Mouse (Mus musculus): ENCODE measurements at regions not wholly inside any gene's neighbourhood (a gene's known extent, or its start where the extent isn't known, plus 50 kb on each side); places are given as distances from the start of the nearest gene placed in this dataset.

DNA sequence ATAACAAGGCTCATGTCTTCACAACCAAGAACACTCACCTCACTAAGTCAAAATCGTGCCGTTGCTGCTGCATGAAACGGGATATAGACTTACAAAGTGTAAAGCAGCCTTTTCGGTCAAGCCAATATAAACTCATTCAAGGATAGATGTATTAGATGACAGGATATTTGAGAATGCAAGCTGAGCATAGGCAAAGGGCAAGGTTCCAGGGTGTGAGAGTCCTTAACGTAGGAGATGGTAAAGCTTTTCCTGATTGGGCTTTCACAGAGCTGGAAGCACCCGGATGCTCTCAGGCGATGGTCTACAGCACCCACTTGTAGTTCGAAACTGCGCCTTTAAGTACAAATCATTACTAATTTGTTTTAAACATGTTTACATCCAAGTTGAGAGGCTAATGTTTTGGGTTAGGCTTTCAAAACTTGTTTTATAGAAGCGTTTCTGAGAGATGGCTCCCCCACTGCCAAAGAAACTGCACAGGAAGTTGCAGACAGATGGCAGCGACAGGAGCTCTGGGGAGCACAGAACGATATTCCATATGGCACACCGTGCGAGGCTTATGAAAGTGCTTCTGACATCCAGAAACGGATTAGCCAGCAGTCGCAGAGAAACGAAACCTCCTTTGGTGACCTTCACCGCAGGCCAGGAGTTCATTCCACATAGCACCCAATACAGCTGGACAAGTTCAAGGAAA is 54.1 kb upstream of the Rell1 start:
- Histone ChIP-seq H3K4me1 (ENCODE audit: control insufficient read depth, insufficient read depth, low read length) (peaks cover 10% of the 10 kb centered on the region), H3K4me3 (replicated peaks; ENCODE audit: control insufficient read depth, low read depth, low read length) (no peak overlapping the region), H3K27ac (ENCODE audit: control insufficient read depth, insufficient read depth, low read depth, low read length, poor library complexity) (no peak overlapping the region)
- 79% methylated on average over 18 of the region's 18 CpGs for WGBS
- TF ChIP-seq CTCF (IDR thresholded peaks at IDR 0.05; ENCODE audit: control insufficient read depth, insufficient read depth, low read length) = no peak
- TF ChIP-seq POLR2A (IDR thresholded peaks at IDR 0.05; ENCODE audit: borderline replicate concordance, control insufficient read depth, low read depth, low read length) = no peak

DNA sequence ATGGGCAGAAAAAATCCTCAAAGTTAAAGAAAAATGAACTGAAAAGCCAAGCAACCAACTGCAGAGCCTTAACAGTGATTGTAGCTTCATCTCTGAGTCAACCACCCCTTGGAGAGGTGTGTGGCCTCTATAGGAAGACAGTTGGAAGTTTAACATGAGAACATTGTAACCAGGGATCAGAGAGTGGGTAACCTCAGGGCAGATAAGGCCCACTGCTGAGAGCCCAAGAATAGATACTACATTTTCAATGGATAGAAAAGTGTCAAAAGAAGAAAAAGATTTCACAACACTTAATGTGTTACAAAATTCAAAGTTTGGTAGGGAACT is 54.6 kb upstream of the Rell1 start:
- Histone ChIP-seq H3K27ac (ENCODE audit: control insufficient read depth, insufficient read depth, low read depth, low read length, poor library complexity) (no peak overlapping the region), H3K4me1 (ENCODE audit: control insufficient read depth, insufficient read depth, low read length) (peaks cover 10% of the 10 kb centered on the region), H3K4me3 (replicated peaks; ENCODE audit: control insufficient read depth, low read depth, low read length) (no peak overlapping the region)
- TF ChIP-seq CTCF (IDR thresholded peaks at IDR 0.05; ENCODE audit: control insufficient read depth, insufficient read depth, low read length) (no peak), POLR2A (IDR thresholded peaks at IDR 0.05; ENCODE audit: borderline replicate concordance, control insufficient read depth, low read depth, low read length) (no peak)

DNA sequence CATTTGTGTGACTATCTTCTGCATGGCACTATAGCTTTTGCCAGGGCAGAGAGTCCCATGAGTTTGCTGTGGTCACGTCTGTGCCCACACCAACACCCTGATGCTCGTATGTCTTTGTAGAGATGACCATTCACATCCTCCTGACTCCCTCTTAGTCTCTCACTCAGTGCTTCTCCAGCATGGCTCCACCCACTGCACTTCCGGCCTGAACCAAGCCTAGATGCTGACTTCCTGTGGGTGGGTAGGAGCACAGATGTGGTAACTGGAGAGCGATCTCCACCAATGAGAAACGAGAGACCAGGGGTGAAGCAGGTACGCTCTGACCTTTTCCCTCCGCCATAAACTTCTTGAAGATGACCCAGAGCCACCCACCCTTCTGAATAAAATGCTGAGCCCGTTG is 55.7 kb upstream of the Rell1 start:
- H3K27ac ChIP-seq (ENCODE audit: control insufficient read depth, insufficient read depth, low read depth, low read length, poor library complexity) = no peak overlapping the region
- TF ChIP-seq CTCF (IDR thresholded peaks at IDR 0.05; ENCODE audit: control insufficient read depth, insufficient read depth, low read length) = no peak
- no peak for TF ChIP-seq POLR2A (IDR thresholded peaks at IDR 0.05; ENCODE audit: borderline replicate concordance, control insufficient read depth, low read depth, low read length)
- no peak overlapping the region for H3K4me3 ChIP-seq (replicated peaks; ENCODE audit: control insufficient read depth, low read depth, low read length)
- peaks cover 10% of the 10 kb centered on the region for H3K4me1 ChIP-seq (ENCODE audit: control insufficient read depth, insufficient read depth, low read length)
- WGBS = 45% methylated on average over 8 of the region's 8 CpGs

DNA sequence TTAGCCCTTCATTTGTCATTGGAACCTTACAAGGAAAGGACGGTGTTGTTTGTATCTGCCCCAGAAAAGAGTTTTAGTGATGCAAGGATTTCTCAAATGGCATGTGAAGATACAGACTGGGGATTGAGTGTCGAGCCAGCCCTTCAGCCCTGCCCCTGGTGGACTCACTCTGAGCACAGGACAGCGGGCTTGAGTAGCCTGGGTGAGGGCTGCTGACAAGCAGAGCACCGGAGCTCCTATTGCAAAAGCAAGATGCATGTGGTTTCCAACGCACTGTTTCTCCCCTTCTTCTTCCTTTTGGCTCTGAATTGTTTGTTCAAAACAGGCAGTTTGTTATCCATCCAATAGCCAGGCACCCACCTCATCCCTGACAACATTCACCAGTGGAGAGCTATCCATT is 59.0 kb upstream of the Rell1 start:
- no peak overlapping the region for H3K4me3 ChIP-seq (replicated peaks; ENCODE audit: control insufficient read depth, low read depth, low read length)
- peaks cover 10% of the 10 kb centered on the region for H3K4me1 ChIP-seq (ENCODE audit: control insufficient read depth, insufficient read depth, low read length)
- H3K27ac ChIP-seq (ENCODE audit: control insufficient read depth, insufficient read depth, low read depth, low read length, poor library complexity) = peak overlapping the region; percentile 48; the same call in 1 of the 2 replicates
- TF ChIP-seq CTCF (IDR thresholded peaks at IDR 0.05; ENCODE audit: control insufficient read depth, insufficient read depth, low read length) (no peak), POLR2A (IDR thresholded peaks at IDR 0.05; ENCODE audit: borderline replicate concordance, control insufficient read depth, low read depth, low read length) (no peak)
- WGBS = 36% methylated on average over 5 of the region's 5 CpGs

DNA sequence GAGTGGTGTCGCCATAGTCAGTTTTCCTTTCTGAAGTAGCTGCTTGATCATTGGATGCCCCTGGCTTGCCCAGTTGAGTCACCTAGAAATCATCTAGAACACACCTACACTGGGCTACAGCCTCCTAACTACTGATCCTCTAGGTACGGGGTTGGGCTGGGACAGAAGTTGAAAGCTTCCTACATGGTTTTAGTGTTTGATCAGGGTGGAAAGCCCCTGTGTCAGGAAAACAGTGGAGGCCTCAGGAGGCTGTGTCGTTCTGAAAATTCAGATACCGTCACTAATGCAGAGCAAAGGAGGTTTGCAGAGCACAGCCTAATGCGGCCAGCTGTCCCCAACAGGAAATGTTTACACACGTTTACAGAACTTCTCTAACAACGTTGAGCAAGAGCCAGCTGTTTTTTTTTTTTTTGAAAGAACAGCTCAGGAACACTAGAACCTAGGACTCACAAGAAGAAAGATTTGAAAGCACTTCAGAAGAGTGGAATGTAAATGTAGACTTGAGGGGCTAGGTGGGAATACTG is 61.0 kb upstream of the Rell1 start:
- TF ChIP-seq CTCF (IDR thresholded peaks at IDR 0.05; ENCODE audit: control insufficient read depth, insufficient read depth, low read length) = no peak
- no peak for TF ChIP-seq POLR2A (IDR thresholded peaks at IDR 0.05; ENCODE audit: borderline replicate concordance, control insufficient read depth, low read depth, low read length)
- peaks cover 5% of the 10 kb centered on the region for H3K4me1 ChIP-seq (ENCODE audit: control insufficient read depth, insufficient read depth, low read length)
- WGBS = 13% methylated on average over 7 of the region's 7 CpGs
- peak overlapping the region; percentile 93 for H3K27ac ChIP-seq (ENCODE audit: control insufficient read depth, insufficient read depth, low read depth, low read length, poor library complexity)
- no peak overlapping the region for H3K4me3 ChIP-seq (replicated peaks; ENCODE audit: control insufficient read depth, low read depth, low read length)

DNA sequence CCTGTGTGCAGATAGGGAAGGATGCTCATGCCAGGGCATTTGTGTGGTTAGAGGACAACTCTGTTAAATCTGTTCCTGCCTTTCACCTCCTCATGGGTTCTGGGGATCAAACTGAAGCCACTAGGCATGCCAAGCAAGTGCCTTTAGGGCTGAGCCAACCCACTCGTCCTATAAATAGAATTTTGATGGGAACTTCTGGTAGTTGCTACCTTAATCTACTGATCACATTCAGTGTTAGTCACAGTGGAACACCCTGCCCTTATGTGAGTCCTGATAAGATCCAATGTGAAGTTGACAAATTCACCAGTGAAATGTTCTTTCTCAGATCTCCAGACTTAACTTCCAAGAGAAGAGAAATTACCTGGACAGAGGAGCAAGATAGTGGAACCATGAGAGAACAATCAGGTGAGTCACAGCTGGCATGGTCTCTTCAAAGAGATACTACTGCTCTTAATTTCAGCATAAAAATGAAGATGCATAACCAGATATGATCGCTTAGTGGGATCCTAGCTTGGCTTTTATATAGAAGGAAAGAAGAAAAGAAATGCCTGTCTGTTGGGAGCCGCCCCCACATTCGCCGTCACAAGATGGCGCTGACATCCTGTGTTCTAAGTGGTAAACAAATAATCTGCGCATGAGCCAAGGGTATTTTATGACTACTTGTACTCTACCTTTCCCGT is 61.7 kb upstream of the Rell1 start:
- WGBS = 79% methylated on average over 7 of the region's 8 CpGs
- H3K4me3 ChIP-seq (replicated peaks; ENCODE audit: control insufficient read depth, low read depth, low read length) = no peak overlapping the region

DNA sequence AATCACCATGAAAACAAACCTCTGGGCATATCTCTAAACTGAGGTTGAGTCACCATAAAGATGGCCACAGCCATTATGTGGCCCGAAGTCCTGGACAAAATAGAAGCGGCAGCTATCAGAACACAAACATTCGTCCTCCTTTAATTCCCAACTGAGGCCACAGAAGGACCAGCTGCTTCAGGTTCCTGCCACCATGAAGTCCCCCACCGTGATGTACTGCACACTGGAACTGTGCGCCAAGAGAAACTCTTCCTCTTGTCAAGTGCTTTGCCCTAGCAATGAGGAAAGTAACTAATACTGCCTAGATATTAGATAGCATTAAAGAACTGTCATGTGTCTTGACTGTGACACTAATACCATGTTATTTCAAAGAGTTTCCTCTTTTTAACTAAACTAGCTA is 54.4 kb upstream of the Pgm2 start:
- H3K4me1 ChIP-seq (ENCODE audit: control insufficient read depth, insufficient read depth, low read length) = peaks cover 1% of the 10 kb centered on the region; the same call in 1 of the 2 replicates
- H3K27ac ChIP-seq (ENCODE audit: control insufficient read depth, insufficient read depth, low read depth, low read length, poor library complexity) = no peak overlapping the region
- WGBS = 84% methylated on average over 5 of the region's 5 CpGs
- TF ChIP-seq CTCF (IDR thresholded peaks at IDR 0.05; ENCODE audit: control insufficient read depth, insufficient read depth, low read length) = no peak
- no peak for TF ChIP-seq POLR2A (IDR thresholded peaks at IDR 0.05; ENCODE audit: borderline replicate concordance, control insufficient read depth, low read depth, low read length)
- no peak overlapping the region for H3K4me3 ChIP-seq (replicated peaks; ENCODE audit: control insufficient read depth, low read depth, low read length)

More for the DNA sequence above, 61.7 kb upstream of the Rell1 start:
- Histone ChIP-seq H3K4me1 (ENCODE audit: control insufficient read depth, insufficient read depth, low read length) (peaks cover 3% of the 10 kb centered on the region), H3K27ac (ENCODE audit: control insufficient read depth, insufficient read depth, low read depth, low read length, poor library complexity) (peak overlapping the region; percentile 56)
- TF ChIP-seq POLR2A (IDR thresholded peaks at IDR 0.05; ENCODE audit: borderline replicate concordance, control insufficient read depth, low read depth, low read length) = no peak
- TF ChIP-seq CTCF (IDR thresholded peaks at IDR 0.05; ENCODE audit: control insufficient read depth, insufficient read depth, low read length) = no peak

DNA sequence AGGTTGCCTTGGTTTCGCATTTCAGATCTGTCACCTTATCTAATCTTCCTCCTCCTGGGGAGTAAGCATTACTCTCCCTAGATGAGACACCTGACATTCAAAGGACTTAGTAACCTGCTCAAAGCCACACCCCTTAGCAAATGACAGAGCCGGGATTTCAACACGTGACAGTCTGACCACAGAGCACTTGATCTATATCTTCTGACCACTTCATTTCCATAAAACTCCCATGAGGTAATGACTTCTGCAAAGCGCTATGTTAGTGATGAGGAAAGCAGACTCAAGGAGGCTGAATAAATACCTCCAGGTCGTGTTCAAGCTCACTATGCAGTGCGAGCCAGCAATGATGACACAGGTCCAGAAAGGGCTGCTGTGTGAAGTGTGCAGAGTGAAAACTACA is 52.1 kb upstream of the Pgm2 start:
- WGBS = 23% methylated on average over 6 of the region's 6 CpGs
- no peak for TF ChIP-seq CTCF (IDR thresholded peaks at IDR 0.05; ENCODE audit: control insufficient read depth, insufficient read depth, low read length)
- no peak for TF ChIP-seq POLR2A (IDR thresholded peaks at IDR 0.05; ENCODE audit: borderline replicate concordance, control insufficient read depth, low read depth, low read length)
- Histone ChIP-seq H3K27ac (ENCODE audit: control insufficient read depth, insufficient read depth, low read depth, low read length, poor library complexity) (no peak overlapping the region), H3K4me1 (ENCODE audit: control insufficient read depth, insufficient read depth, low read length) (peaks cover 1% of the 10 kb centered on the region; the same call in 1 of the 2 replicates), H3K4me3 (replicated peaks; ENCODE audit: control insufficient read depth, low read depth, low read length) (no peak overlapping the region)
